Mouse (Mus musculus) lung, postnatal 0 days (tissue): Measurements from ENCODE around the gene Boc. TPM values are rescaled to one million over a fixed set of nuclear protein-coding genes. Genes with fewer than 3 reads are reported as not detected.

Experiments used
- ATAC-seq: fragments of 200-750 bp; cut with Nextera tagmentation; 2 replicates; pipeline ENCODE4 v1.8.0; 2017; ENCODE audit warnings: moderate library complexity
- DNase-seq: peaks from one replicate; pipeline ENCODE4 v3.0.0-alpha.2; 2016; ENCODE audit warnings: low spot score
- H3K27ac ChIP-seq: fragments of 300-500 bp; sonication (generic); 2 replicates; pipeline ENCODE4 v1.5.1; 2014; ENCODE audit warnings: antibody characterized with exemption, mild to moderate bottlenecking, low read length, mixed read lengths
- H3K27me3 ChIP-seq: fragments of 300-500 bp; sonication (generic); replicated peaks from 2 replicates; pipeline ENCODE4 v1.6.1; 2014; ENCODE audit warnings: low read length, mixed read lengths; ENCODE audit not compliant: insufficient read depth
- H3K36me3 ChIP-seq: fragments of 300-500 bp; sonication (generic); 2 replicates; pipeline ENCODE4 v1.6.1; 2014; ENCODE audit warnings: low read length, mixed read lengths; ENCODE audit not compliant: insufficient read depth
- H3K4me1 ChIP-seq: fragments of 300-500 bp; sonication (generic); 2 replicates; pipeline ENCODE4 v1.6.1; 2014; ENCODE audit warnings: antibody characterized with exemption, low read depth, low read length, mixed read lengths; ENCODE audit not compliant: insufficient read depth
- H3K4me2 ChIP-seq: fragments of 300-500 bp; sonication (generic); replicated peaks from 2 replicates; pipeline ENCODE4 v1.6.1; 2014; ENCODE audit warnings: low read depth, mild to moderate bottlenecking, low read length, moderate library complexity, mixed read lengths
- H3K4me3 ChIP-seq: fragments of 300-500 bp; sonication (generic); 2 replicates; pipeline ENCODE4 v1.5.1; 2014; ENCODE audit warnings: low read depth, low read length
- H3K9ac ChIP-seq: fragments of 300-500 bp; sonication (generic); replicated peaks from 2 replicates; pipeline ENCODE4 v1.6.1; 2014; ENCODE audit warnings: low read depth, mild to moderate bottlenecking
- H3K9me3 ChIP-seq: fragments of 300-500 bp; sonication (generic); 2 replicates; pipeline ENCODE4 v1.6.1; 2016; ENCODE audit warnings: low read length, mixed read lengths
- CTCF ChIP-seq: IDR thresholded peaks from 2 replicates; pipeline ENCODE4 v1.5.1; 2016; ENCODE audit warnings: antibody characterized with exemption, mild to moderate bottlenecking
- EP300 ChIP-seq: IDR thresholded peaks from 2 replicates; pipeline ENCODE4 v1.6.1; 2016; ENCODE audit warnings: antibody characterized with exemption, mild to moderate bottlenecking, control low read depth
- WGBS: fragments of 180-500 bp; shearing (Covaris S2); extraction: QIAGEN DNeasy Blood & Tissue Kit; methylation state at CpG from one replicate; pipeline ENCODE4 v1.1.7; 2014; 5-methylcytosine and 5-hydroxymethylcytosine counted together
- polyA plus RNA-seq: library from polyadenylated mRNA; unstranded; fragments of >200 nt; fragmentation: Nextera tagmentation; extraction: Ambion mirVana; gene quantifications from 2 replicates; pipeline ENCODE4 v1.2.1, GENCODE M21; 2015

Boc gene
- polyA plus RNA-seq, 1 experiment from 2014 or later, result 14.1 TPM

DNA sequence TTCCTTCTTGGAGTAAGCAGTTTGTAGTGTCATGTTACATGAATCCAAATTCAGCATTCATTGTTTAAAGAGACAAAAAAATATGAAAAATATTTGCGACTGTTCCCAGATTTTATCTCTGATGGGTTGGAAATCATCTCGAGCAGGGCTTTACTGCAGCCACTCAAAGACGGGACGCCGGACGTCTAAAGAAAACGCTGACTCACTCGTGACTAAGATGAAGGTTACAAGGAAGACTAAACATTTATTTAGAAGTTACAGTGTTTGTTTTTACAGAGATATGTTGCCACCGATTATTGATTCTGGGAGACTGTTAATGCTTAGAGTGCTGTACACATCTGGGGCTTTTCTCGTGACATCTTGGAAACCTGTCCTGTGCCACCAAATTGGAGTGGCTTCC lies 73.9 kb downstream of the Boc start:
- H3K4me1 ChIP-seq, result no peaks in the 10 kb centered on the region
- DNase-seq (no peak), ATAC-seq (no peak)
- no peak overlapping the region for H3K9ac ChIP-seq
- 37% methylated on average over 10 of the region's 10 CpGs for WGBS
- H3K27me3 ChIP-seq, result no peaks in the 10 kb centered on the region
- H3K9me3 ChIP-seq, result no peaks in the 10 kb centered on the region
- TF ChIP-seq EP300 (no peak), CTCF (no peak)
- H3K36me3 ChIP-seq, result 0 out of 2 replicates have a peak, but pooled peaks cover 8% of the 10 kb centered on the region
- H3K4me2 ChIP-seq, result no peak overlapping the region
- H3K4me3 ChIP-seq, result no peak overlapping the region
- H3K27ac ChIP-seq, result no peak overlapping the region

DNA sequence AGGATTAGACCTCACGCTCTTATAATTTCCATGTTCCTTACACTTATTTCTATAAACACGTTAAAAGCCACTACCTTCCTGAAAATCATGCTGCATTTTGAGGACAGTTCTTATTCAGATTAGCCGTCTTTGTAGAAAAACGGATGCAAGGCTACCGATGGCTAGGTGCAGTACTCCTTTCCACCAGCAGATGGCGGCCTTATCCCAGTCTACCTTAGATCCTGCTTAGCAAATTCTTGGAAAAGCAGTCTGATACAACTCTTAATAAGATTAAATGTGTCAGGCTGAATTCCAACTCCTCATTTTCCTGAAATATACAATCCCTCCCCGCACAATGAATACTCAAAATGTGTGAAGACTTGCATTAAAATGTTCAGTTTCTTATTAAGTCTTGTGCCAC lies 74.6 kb downstream of the Boc start:
- DNase-seq (peak; percentile 85), ATAC-seq (no peak)
- H3K27me3 ChIP-seq, result no peaks in the 10 kb centered on the region
- no peaks in the 10 kb centered on the region for H3K9me3 ChIP-seq
- no peak overlapping the region for H3K4me2 ChIP-seq
- H3K27ac ChIP-seq, result no peak overlapping the region
- TF ChIP-seq EP300 (no peak), CTCF (peak; percentile 98)
- H3K4me1 ChIP-seq, result no peaks in the 10 kb centered on the region
- H3K4me3 ChIP-seq, result no peak overlapping the region
- no peak overlapping the region for H3K9ac ChIP-seq
- 5% methylated on average over 7 of the region's 7 CpGs for WGBS
- H3K36me3 ChIP-seq, result 0 out of 2 replicates have a peak, but pooled peaks cover 8% of the 10 kb centered on the region

DNA sequence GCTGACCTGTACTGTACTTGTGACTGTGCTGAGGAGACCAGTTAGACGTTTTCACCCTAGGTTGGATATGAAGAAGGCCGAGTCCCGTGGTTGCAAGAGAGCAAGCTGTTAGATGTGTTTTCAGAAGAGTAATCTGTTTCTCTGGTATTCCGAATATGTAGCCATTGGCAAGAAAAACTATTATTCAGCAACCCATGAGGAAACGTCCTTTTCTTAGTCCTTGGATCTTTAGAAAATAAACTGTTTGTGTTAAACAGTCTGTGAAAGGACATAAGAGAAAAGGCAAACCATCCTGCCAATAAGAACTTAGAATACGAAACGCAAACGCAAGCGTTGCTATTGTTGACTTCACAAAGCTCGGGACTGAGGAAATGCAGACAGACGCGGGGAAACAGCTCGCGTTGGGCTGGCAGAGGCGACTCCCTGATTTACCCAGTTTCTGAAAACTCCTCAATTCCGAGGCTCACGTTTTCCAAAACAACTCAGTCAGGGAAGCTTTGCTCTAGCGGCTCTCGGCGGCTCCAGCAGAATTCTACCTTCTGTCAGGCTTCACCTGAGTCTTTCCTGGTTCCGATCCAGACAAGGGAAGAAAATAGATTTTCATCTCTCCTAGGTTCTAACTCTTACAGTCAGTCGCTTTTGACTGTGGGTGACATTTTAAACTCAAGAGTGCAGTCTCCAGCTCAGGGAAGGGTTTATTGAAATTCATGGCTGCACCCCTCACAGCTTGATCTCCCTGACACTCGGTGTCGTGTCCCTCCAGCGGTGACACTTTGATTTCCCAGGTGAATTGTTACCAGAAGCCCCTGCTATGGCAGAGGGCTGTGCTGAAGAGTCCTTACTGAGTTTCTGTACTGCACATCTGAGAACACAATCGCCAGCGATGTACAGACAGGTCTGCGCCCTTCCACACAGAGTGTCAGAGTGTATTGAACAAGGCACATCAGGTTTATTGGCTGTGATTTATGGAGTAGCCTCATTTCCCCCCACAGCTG lies 76.8 kb downstream of the Boc start:
- ATAC-seq, result peak; percentile 29
- WGBS, result 36% methylated on average over 28 of the region's 28 CpGs

DNA sequence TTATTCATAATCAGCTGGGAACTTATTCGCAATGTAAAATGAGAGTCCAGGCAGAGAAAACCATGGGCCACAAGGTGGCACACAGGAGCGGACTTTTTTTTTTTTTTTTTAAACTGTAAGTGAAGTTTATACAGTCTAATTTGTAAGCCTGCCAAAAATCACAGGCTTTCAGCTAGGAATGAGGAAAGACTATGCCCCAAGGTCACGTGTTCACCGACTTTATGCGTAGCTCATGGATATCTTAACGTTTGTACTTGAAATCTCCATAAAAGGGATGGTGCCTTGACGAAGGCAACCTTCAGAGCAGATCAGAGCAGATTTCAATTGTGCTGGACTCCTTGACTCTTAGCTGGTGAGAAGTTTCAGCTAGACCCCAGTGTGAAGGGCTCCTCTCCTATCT lies 78.1 kb downstream of the Boc start:
- Histone ChIP-seq H3K27ac (no peak overlapping the region), H3K9ac (no peak overlapping the region), H3K9me3 (no peaks in the 10 kb centered on the region), H3K4me2 (no peak overlapping the region), H3K27me3 (no peaks in the 10 kb centered on the region), H3K4me1 (no peaks in the 10 kb centered on the region), H3K4me3 (no peak overlapping the region), H3K36me3 (no peaks in the 10 kb centered on the region)
- 23% methylated on average over 7 of the region's 7 CpGs for WGBS
- ATAC-seq, result peak; percentile 80
- peak; percentile 96 for DNase-seq
- TF ChIP-seq CTCF (peak; percentile 59), EP300 (no peak)

More for the DNA sequence above, 76.8 kb downstream of the Boc start:
- H3K4me2 ChIP-seq, result no peak overlapping the region; the same call in 1 of the 2 replicates
- TF ChIP-seq CTCF (no peak), EP300 (peak; percentile 34; the same call in 1 of the 2 replicates)
- no peak overlapping the region for H3K4me3 ChIP-seq
- peak; percentile 81 for DNase-seq
- H3K9ac ChIP-seq, result no peak overlapping the region
- peak overlapping the region; percentile 72 for H3K27ac ChIP-seq
- H3K27me3 ChIP-seq, result no peaks in the 10 kb centered on the region
- no peaks in the 10 kb centered on the region for H3K9me3 ChIP-seq
- H3K4me1 ChIP-seq, result no peaks in the 10 kb centered on the region
- H3K36me3 ChIP-seq, result no peaks in the 10 kb centered on the region

DNA sequence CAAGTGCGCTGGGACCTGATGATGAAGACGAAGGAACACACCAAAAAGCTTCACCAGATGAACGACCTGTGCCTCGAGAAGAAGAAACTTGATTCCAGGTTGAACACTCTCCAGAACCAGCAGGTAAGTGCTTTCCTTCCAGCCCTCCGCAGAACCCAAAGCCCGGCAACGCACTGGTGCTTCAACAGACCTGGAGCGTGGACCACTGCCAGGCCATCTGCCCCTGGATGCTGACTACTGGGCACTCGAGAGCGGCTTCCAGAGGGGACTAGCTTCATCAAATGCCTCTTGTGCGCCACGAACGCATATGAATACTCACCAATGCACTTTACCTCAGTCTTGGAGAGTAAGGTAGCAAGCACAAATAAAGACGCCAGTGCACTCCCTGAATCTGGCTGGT lies 78.8 kb downstream of the Boc start:
- no peak overlapping the region for H3K4me2 ChIP-seq
- 79% methylated on average over 14 of the region's 14 CpGs for WGBS
- no peaks in the 10 kb centered on the region for H3K27me3 ChIP-seq
- no peaks in the 10 kb centered on the region for H3K4me1 ChIP-seq
- H3K27ac ChIP-seq, result no peak overlapping the region
- no peaks in the 10 kb centered on the region for H3K36me3 ChIP-seq
- no peak overlapping the region for H3K9ac ChIP-seq
- no peak overlapping the region for H3K4me3 ChIP-seq
- no peak for DNase-seq
- TF ChIP-seq CTCF (no peak), EP300 (no peak)
- ATAC-seq, result no peak
- H3K9me3 ChIP-seq, result no peaks in the 10 kb centered on the region

DNA sequence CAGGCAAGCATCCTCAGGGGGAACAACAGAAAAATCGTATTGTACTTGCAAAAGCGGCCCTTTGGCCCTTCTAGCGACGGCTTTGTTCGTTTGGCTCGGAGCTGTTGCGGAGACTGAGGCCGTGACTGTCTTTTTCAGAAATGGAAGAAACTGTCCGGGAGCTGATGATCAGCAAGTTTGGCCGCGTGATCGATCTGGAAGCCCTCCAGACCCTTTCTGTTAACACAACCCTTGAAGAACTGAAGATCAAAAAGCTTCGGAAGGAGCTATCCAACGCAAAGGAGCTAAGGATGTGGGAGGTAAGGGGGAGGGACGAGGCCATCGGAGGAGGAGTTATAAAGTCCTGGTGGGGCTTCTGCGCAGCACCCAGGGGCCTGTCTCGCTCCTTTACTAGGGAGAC lies 79.9 kb downstream of the Boc start:
- WGBS, result 30% methylated on average over 18 of the region's 18 CpGs
- DNase-seq (no peak), ATAC-seq (no peak)
- H3K4me3 ChIP-seq, result 0 out of 2 replicates have a peak overlapping the region, but pooled peaks have one; percentile 2
- no peak overlapping the region for H3K9ac ChIP-seq
- H3K36me3 ChIP-seq, result no peaks in the 10 kb centered on the region
- no peaks in the 10 kb centered on the region for H3K4me1 ChIP-seq
- no peaks in the 10 kb centered on the region for H3K9me3 ChIP-seq
- H3K27ac ChIP-seq, result no peak overlapping the region
- peak overlapping the region; percentile 27; the same call in 1 of the 2 replicates for H3K4me2 ChIP-seq
- no peaks in the 10 kb centered on the region for H3K27me3 ChIP-seq
- TF ChIP-seq CTCF (no peak), EP300 (no peak)
